Mouse (Mus musculus): ENCODE measurements around the gene Samd4. TPM values are rescaled to one million over a fixed set of nuclear protein-coding genes. Genes with fewer than 3 reads are reported as not detected.

Gene Samd4
- polyA plus RNA-seq, 1 experiment, result 3.9 TPM

GRCm38 (mm10) chr14:47087182-47087581, 204.5 kb downstream of the Samd4 start:
- TF ChIP-seq CTCF (conservative IDR thresholded peaks at IDR 0.05; ENCODE audit: insufficient read depth, insufficient read length, low read depth, low read length) (peak; percentile 47), POLR2A (IDR thresholded peaks at IDR 0.05; ENCODE audit: low read depth, low read length) (no peak)
- no peak overlapping the region for H3K27ac ChIP-seq (ENCODE audit: insufficient read depth, low read depth, low read length)
- H3K4me1 ChIP-seq (ENCODE audit: control insufficient read depth, insufficient read depth, low read length), result no peaks in the 10 kb centered on the region; the same call in 1 of the 2 replicates
- H3K36me3 ChIP-seq (ENCODE audit: control insufficient read depth, insufficient read depth, low read length), result no peaks in the 10 kb centered on the region
- H3K4me3 ChIP-seq (ENCODE audit: insufficient read depth, low read depth, low read length), result 0 out of 2 replicates have a peak overlapping the region, but pooled peaks have one; percentile 23
- 35% methylated on average over 5 of the region's 5 CpGs for WGBS
- H3K27me3 ChIP-seq (replicated peaks; ENCODE audit: control insufficient read depth, insufficient read depth, low read length), result no peaks in the 10 kb centered on the region
- peak; percentile 72 for DNase-seq

GRCm38 (mm10) chr14:47087669-47088250, 205.1 kb downstream of the Samd4 start:
- no peak for DNase-seq
- Histone ChIP-seq H3K27ac (ENCODE audit: insufficient read depth, low read depth, low read length) (no peak overlapping the region), H3K36me3 (ENCODE audit: control insufficient read depth, insufficient read depth, low read length) (no peaks in the 10 kb centered on the region), H3K4me3 (ENCODE audit: insufficient read depth, low read depth, low read length) (no peak overlapping the region), H3K4me1 (ENCODE audit: control insufficient read depth, insufficient read depth, low read length) (no peaks in the 10 kb centered on the region; the same call in 1 of the 2 replicates), H3K27me3 (replicated peaks; ENCODE audit: control insufficient read depth, insufficient read depth, low read length) (no peaks in the 10 kb centered on the region)
- TF ChIP-seq CTCF (conservative IDR thresholded peaks at IDR 0.05; ENCODE audit: insufficient read depth, insufficient read length, low read depth, low read length) (no peak), POLR2A (IDR thresholded peaks at IDR 0.05; ENCODE audit: low read depth, low read length) (no peak)
- 89% methylated on average over 12 of the region's 12 CpGs for WGBS

DNA sequence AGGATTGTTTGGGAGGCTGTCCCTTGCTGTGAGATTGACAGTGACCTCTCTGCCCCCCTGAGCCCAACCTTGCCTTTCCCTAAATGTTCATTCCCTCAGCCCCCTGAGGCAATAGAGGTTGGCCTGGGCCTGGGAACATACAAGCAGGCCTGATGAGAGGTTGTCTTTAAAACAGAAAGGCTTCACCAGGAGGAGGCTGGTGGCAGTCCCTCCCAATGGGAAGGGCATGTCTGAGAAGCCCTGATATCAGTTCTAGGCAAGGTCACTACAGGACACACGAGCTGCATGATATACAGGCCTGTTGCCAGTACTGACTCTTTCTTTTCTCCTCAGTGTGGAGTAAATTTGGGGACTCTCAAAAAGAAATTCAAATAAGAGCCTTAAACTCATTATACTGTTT, 205.7 kb downstream of the Samd4 start:
- no peak for DNase-seq
- no peak overlapping the region for H3K27ac ChIP-seq (ENCODE audit: insufficient read depth, low read depth, low read length)
- no peak for TF ChIP-seq CTCF (conservative IDR thresholded peaks at IDR 0.05; ENCODE audit: insufficient read depth, insufficient read length, low read depth, low read length)
- TF ChIP-seq POLR2A (IDR thresholded peaks at IDR 0.05; ENCODE audit: low read depth, low read length), result no peak
- no peaks in the 10 kb centered on the region for H3K27me3 ChIP-seq (replicated peaks; ENCODE audit: control insufficient read depth, insufficient read depth, low read length)
- no peaks in the 10 kb centered on the region; the same call in 1 of the 2 replicates for H3K4me1 ChIP-seq (ENCODE audit: control insufficient read depth, insufficient read depth, low read length)
- WGBS, result 79% methylated on average over 1 of the region's 1 CpGs
- no peak overlapping the region for H3K4me3 ChIP-seq (ENCODE audit: insufficient read depth, low read depth, low read length)
- H3K36me3 ChIP-seq (ENCODE audit: control insufficient read depth, insufficient read depth, low read length), result no peaks in the 10 kb centered on the region

DNA sequence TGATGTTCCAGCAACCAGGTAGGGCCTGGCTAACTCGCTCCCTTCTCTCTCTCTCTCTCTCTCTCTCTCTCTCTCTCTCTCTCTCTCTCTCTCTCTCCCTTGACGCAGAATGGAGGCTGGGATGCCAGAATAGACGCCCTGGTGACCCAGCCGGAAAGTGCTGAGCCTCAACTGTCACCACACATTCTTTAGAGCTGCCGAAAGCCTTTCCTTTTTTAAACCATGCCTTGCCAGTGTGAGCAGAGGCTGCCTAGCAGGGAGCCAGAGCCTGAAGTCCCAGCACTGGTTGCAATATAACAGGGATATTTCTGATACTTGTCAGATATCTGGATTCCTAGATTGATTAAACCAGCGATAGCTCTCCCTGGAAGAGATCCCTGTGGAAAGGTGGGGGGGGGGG, 206.5 kb downstream of the Samd4 start:
- H3K36me3 ChIP-seq (ENCODE audit: control insufficient read depth, insufficient read depth, low read length), result no peaks in the 10 kb centered on the region
- no peaks in the 10 kb centered on the region; the same call in 1 of the 2 replicates for H3K4me1 ChIP-seq (ENCODE audit: control insufficient read depth, insufficient read depth, low read length)
- no peak overlapping the region for H3K27ac ChIP-seq (ENCODE audit: insufficient read depth, low read depth, low read length)
- TF ChIP-seq POLR2A (IDR thresholded peaks at IDR 0.05; ENCODE audit: low read depth, low read length) (no peak), CTCF (conservative IDR thresholded peaks at IDR 0.05; ENCODE audit: insufficient read depth, insufficient read length, low read depth, low read length) (no peak)
- no peak overlapping the region for H3K4me3 ChIP-seq (ENCODE audit: insufficient read depth, low read depth, low read length)
- DNase-seq, result no peak
- H3K27me3 ChIP-seq (replicated peaks; ENCODE audit: control insufficient read depth, insufficient read depth, low read length), result no peaks in the 10 kb centered on the region
- WGBS, result 90% methylated on average over 6 of the region's 6 CpGs

DNA sequence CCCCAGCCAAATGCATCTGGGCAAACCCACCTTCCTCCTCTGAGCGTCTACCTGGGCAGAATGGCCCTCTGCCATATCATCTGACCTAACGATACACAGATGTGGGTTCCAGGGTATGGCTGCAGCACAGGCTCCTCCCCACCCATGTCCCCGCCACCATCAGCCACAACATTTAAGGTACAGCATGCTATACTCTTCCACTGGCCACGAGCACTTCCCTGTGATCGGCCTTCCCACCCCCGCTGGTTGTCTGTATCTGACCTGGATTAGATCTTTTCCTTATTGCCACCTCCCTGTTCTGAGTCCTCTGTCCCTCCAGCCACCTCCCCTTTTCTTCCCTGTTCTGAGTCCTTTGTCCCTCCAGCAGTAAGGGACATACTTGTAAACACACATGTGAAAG, 209.3 kb downstream of the Samd4 start:
- H3K27me3 ChIP-seq (replicated peaks; ENCODE audit: control insufficient read depth, insufficient read depth, low read length), result no peaks in the 10 kb centered on the region
- 97% methylated on average over 6 of the region's 6 CpGs for WGBS
- H3K4me1 ChIP-seq (ENCODE audit: control insufficient read depth, insufficient read depth, low read length), result no peaks in the 10 kb centered on the region; the same call in 1 of the 2 replicates
- no peak for TF ChIP-seq POLR2A (IDR thresholded peaks at IDR 0.05; ENCODE audit: low read depth, low read length)
- TF ChIP-seq CTCF (conservative IDR thresholded peaks at IDR 0.05; ENCODE audit: insufficient read depth, insufficient read length, low read depth, low read length), result no peak
- H3K27ac ChIP-seq (ENCODE audit: insufficient read depth, low read depth, low read length), result no peak overlapping the region
- no peak overlapping the region for H3K4me3 ChIP-seq (ENCODE audit: insufficient read depth, low read depth, low read length)
- DNase-seq, result no peak
- no peaks in the 10 kb centered on the region for H3K36me3 ChIP-seq (ENCODE audit: control insufficient read depth, insufficient read depth, low read length)

- TF ChIP-seq POLR2A (IDR thresholded peaks at IDR 0.05; ENCODE audit: low read depth, low read length), result no peak
- no peak for TF ChIP-seq CTCF (conservative IDR thresholded peaks at IDR 0.05; ENCODE audit: insufficient read depth, insufficient read length, low read depth, low read length)
- DNase-seq, result no peak
- H3K4me1 ChIP-seq (ENCODE audit: control insufficient read depth, insufficient read depth, low read length), result no peaks in the 10 kb centered on the region
- H3K4me3 ChIP-seq (ENCODE audit: insufficient read depth, low read depth, low read length), result no peak overlapping the region
- no peak overlapping the region for H3K27ac ChIP-seq (ENCODE audit: insufficient read depth, low read depth, low read length)
- no peaks in the 10 kb centered on the region for H3K27me3 ChIP-seq (replicated peaks; ENCODE audit: control insufficient read depth, insufficient read depth, low read length)
- WGBS, result 63% methylated on average over 16 of the region's 16 CpGs
- H3K36me3 ChIP-seq (ENCODE audit: control insufficient read depth, insufficient read depth, low read length), result no peaks in the 10 kb centered on the region
These were observed 210.7 kb downstream of the Samd4 start for GRCm38 (mm10) chr14:47093355-47093792.

DNA sequence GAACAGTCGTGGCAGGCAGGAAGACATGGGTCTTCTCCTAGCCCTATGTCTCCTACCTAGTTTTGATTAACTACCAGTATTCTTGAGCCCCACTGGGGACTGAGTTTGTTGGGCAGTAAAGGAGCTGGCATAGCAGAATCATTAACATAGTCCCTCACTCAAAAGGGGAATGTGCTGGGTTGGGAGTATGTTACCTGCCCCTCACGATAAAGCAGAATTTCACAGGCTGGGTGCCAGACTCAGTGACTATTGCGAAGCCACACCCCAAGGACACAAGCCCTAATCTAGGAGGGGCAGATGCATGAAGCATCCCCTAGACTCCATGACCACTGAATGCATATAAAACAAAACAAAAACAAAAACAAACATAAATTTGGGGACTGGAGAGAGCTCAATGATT, 212.4 kb downstream of the Samd4 start:
- DNase-seq, result no peak
- no peaks in the 10 kb centered on the region for H3K4me1 ChIP-seq (ENCODE audit: control insufficient read depth, insufficient read depth, low read length)
- H3K4me3 ChIP-seq (ENCODE audit: insufficient read depth, low read depth, low read length), result no peak overlapping the region
- 88% methylated on average over 3 of the region's 3 CpGs for WGBS
- H3K36me3 ChIP-seq (ENCODE audit: control insufficient read depth, insufficient read depth, low read length), result no peaks in the 10 kb centered on the region
- no peak for TF ChIP-seq POLR2A (IDR thresholded peaks at IDR 0.05; ENCODE audit: low read depth, low read length)
- TF ChIP-seq CTCF (conservative IDR thresholded peaks at IDR 0.05; ENCODE audit: insufficient read depth, insufficient read length, low read depth, low read length), result no peak
- no peaks in the 10 kb centered on the region for H3K27me3 ChIP-seq (replicated peaks; ENCODE audit: control insufficient read depth, insufficient read depth, low read length)
- H3K27ac ChIP-seq (ENCODE audit: insufficient read depth, low read depth, low read length), result no peak overlapping the region

Measured in kidney, adult 2 months (tissue).